Mouse (Mus musculus): ENCODE data around the gene Bax.
A peak's percentile ranks its signal among the peaks of the same experiment; 100 is the strongest.

Bax gene

GRCm38 (mm10) chr7:45456721-45457203 is 9.9 kb downstream of the Bax start:
- DNase-seq (ENCODE audit: low spot score), result no peak

GRCm38 (mm10) chr7:45455932-45456696 is 10.6 kb downstream of the Bax start:
- DNase-seq (ENCODE audit: low spot score), result no peak

GRCm38 (mm10) chr7:45454971-45455370 is 11.7 kb downstream of the Bax start:
- no peak for DNase-seq (ENCODE audit: low spot score)

- peak; percentile 82 for DNase-seq (ENCODE audit: low spot score)
These were observed 15.2 kb downstream of the Bax start for GRCm38 (mm10) chr7:45451344-45451982.

GRCm38 (mm10) chr7:45449974-45450373 is 16.7 kb downstream of the Bax start:
- no peak for DNase-seq (ENCODE audit: low spot score)

- peak; percentile 13 for DNase-seq (ENCODE audit: low spot score)
These were observed 19.2 kb downstream of the Bax start for GRCm38 (mm10) chr7:45447325-45447990.

- DNase-seq (ENCODE audit: low spot score), result no peak
These were observed 20.1 kb downstream of the Bax start for GRCm38 (mm10) chr7:45446589-45446988.

- DNase-seq (ENCODE audit: low spot score), result no peak
These were observed 22.9 kb downstream of the Bax start for GRCm38 (mm10) chr7:45443526-45444420.

- no peak for DNase-seq (ENCODE audit: low spot score)
These were observed 29.0 kb downstream of the Bax start, which contains the start of gene Ruvbl2 for GRCm38 (mm10) chr7:45437521-45438276. Ruvbl2 (minus strand) TSS chr7:45438096.

GRCm38 (mm10) chr7:45437046-45437445 is 29.7 kb downstream of the Bax start:
- no peak for DNase-seq (ENCODE audit: low spot score)

- DNase-seq (ENCODE audit: low spot score), result no peak
These were observed 30.3 kb downstream of the Bax start for GRCm38 (mm10) chr7:45436444-45436843.

- no peak for DNase-seq (ENCODE audit: low spot score)
These were observed 31.7 kb downstream of the Bax start for GRCm38 (mm10) chr7:45435038-45435437.

- peak; percentile 100 for DNase-seq (ENCODE audit: low spot score)
These were observed 32.3 kb downstream of the Bax start, which contains the start of gene Gys1 for GRCm38 (mm10) chr7:45434203-45435015. Gys1 (plus strand) TSS chr7:45434844.

- DNase-seq (ENCODE audit: low spot score), result no peak
These were observed 32.9 kb downstream of the Bax start for GRCm38 (mm10) chr7:45433835-45434202.

GRCm38 (mm10) chr7:45426556-45426955 is 40.1 kb downstream of the Bax start:
- DNase-seq (ENCODE audit: low spot score), result no peak

- DNase-seq (ENCODE audit: low spot score), result no peak
These were observed 45.5 kb downstream of the Bax start for GRCm38 (mm10) chr7:45421194-45421593.

- DNase-seq (ENCODE audit: low spot score), result no peak
These were observed 46.1 kb downstream of the Bax start, which contains the start of gene Lhb for GRCm38 (mm10) chr7:45420615-45420919. Lhb (plus strand) TSS chr7:45420820.

- DNase-seq (ENCODE audit: low spot score), result no peak
These were observed 46.7 kb downstream of the Bax start for GRCm38 (mm10) chr7:45419859-45420614.

- no peak for DNase-seq (ENCODE audit: low spot score)
These were observed 48.7 kb downstream of the Bax start for GRCm38 (mm10) chr7:45417962-45418492.
